Mouse (Mus musculus) liver, postnatal 0 days (tissue): Measurements from ENCODE around the gene Oaz3.

Experiments used
- CTCF ChIP-seq: sonication (generic); IDR thresholded peaks from 2 replicates; pipeline ENCODE4 v1.5.1; 2016; ENCODE audit warnings: antibody characterized with exemption, low read depth
- EP300 ChIP-seq: IDR thresholded peaks from 2 replicates; pipeline ENCODE4 v1.6.1; 2016; ENCODE audit warnings: antibody characterized with exemption, low read depth, mild to moderate bottlenecking

DNA sequence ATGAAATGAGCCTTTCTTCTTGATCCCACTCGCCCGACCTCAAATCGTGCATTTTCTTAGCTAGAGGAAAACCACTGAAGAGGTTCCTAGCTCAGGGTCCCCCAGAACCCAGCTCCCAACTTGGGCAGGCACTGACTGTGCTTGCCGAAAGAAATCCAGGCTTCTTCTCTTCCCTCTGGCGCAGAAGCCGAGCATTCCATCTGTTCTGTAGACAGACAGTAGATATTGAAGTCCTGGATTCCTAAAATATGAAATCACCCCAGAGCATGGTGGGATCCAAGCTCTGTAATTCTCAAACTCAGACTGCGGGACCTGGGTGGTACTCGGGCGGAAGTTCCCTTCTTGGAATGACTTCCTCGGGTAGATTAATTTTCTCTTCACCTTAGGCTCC, 29.4 kb upstream of the Oaz3 start:
- TF ChIP-seq EP300 (no peak), CTCF (no peak)
